Mouse (Mus musculus) midbrain, embryonic 13.5 days (tissue): ENCODE results near the gene Foxe3. TPM values are rescaled to one million over a fixed set of nuclear protein-coding genes. Genes with fewer than 3 reads are reported as not detected.

ENCODE experiments used
- ATAC-seq: fragments of 200-750 bp; cut with Nextera tagmentation; 2 replicates; pipeline ENCODE4 v1.8.0; 2017; ENCODE audit warnings: mild to moderate bottlenecking, moderate TSS enrichment, moderate library complexity
- H3K27ac ChIP-seq: fragments of 300-500 bp; sonication (generic); 2 replicates; pipeline ENCODE4 v1.5.1; 2015; ENCODE audit warnings: inconsistent platforms, mild to moderate bottlenecking, moderate library complexity
- H3K27me3 ChIP-seq: fragments of 300-500 bp; sonication (generic); 2 replicates; pipeline ENCODE4 v1.6.1; 2015; ENCODE audit warnings: mild to moderate bottlenecking, inconsistent platforms
- H3K36me3 ChIP-seq: fragments of 300-500 bp; sonication (generic); 2 replicates; pipeline ENCODE4 v1.6.1; 2015; ENCODE audit warnings: mild to moderate bottlenecking, inconsistent platforms
- H3K4me1 ChIP-seq: fragments of 300-500 bp; sonication (generic); replicated peaks from 2 replicates; pipeline ENCODE4 v1.6.1; 2015; ENCODE audit warnings: inconsistent platforms
- H3K4me2 ChIP-seq: fragments of 300-500 bp; sonication (generic); replicated peaks from 2 replicates; pipeline ENCODE4 v1.6.1; 2015; ENCODE audit warnings: moderate library complexity, mild to moderate bottlenecking, inconsistent platforms
- H3K4me3 ChIP-seq: fragments of 300-500 bp; sonication (generic); replicated peaks from 2 replicates; pipeline ENCODE4 v1.5.1; 2015; ENCODE audit warnings: mild to moderate bottlenecking, inconsistent platforms
- H3K9ac ChIP-seq: fragments of 300-500 bp; sonication (generic); replicated peaks from 2 replicates; pipeline ENCODE4 v1.6.1; 2015; ENCODE audit warnings: mild to moderate bottlenecking, inconsistent platforms
- H3K9me3 ChIP-seq: fragments of 300-500 bp; sonication (generic); 2 replicates; pipeline ENCODE4 v1.6.1; 2016; ENCODE audit warnings: mild to moderate bottlenecking, inconsistent platforms
- WGBS: fragments of 180-500 bp; shearing (Covaris S2); methylation state at CpG from one replicate; pipeline ENCODE4 v1.1.7; 2015; 5-methylcytosine and 5-hydroxymethylcytosine counted together
- polyA plus RNA-seq: library from polyadenylated mRNA; unstranded; fragments of >200 nt; fragmentation: Nextera tagmentation; extraction: Ambion mirVana; gene quantifications from 2 replicates; pipeline ENCODE4 v1.2.1, GENCODE M21; 2015

The Foxe3 gene
- polyA plus RNA-seq, 1 experiment from 2014 or later = not detected

GRCm38 (mm10) chr4:114942583-114942982, 16.8 kb upstream of the Foxe3 start:
- H3K4me2 ChIP-seq = no peak overlapping the region
- peaks cover 3% of the 10 kb centered on the region; the same call in 1 of the 2 replicates for H3K4me1 ChIP-seq
- WGBS = 51% methylated on average over 8 of the region's 8 CpGs
- H3K27ac ChIP-seq = no peak overlapping the region
- no peak overlapping the region for H3K9ac ChIP-seq
- no peak overlapping the region for H3K4me3 ChIP-seq
- no peaks in the 10 kb centered on the region for H3K9me3 ChIP-seq
- H3K27me3 ChIP-seq = peaks cover 19% of the 10 kb centered on the region
- no peak for ATAC-seq
- H3K36me3 ChIP-seq = no peaks in the 10 kb centered on the region

GRCm38 (mm10) chr4:114942112-114942511, 16.3 kb upstream of the Foxe3 start:
- H3K9me3 ChIP-seq = no peaks in the 10 kb centered on the region
- H3K4me2 ChIP-seq = no peak overlapping the region
- no peak overlapping the region for H3K4me3 ChIP-seq
- H3K27me3 ChIP-seq = peaks cover 18% of the 10 kb centered on the region
- H3K27ac ChIP-seq = no peak overlapping the region
- 40% methylated on average over 4 of the region's 4 CpGs for WGBS
- H3K4me1 ChIP-seq = peaks cover 3% of the 10 kb centered on the region; the same call in 1 of the 2 replicates
- H3K36me3 ChIP-seq = no peaks in the 10 kb centered on the region
- no peak overlapping the region for H3K9ac ChIP-seq
- no peak for ATAC-seq

GRCm38 (mm10) chr4:114941311-114941710, 15.5 kb upstream of the Foxe3 start:
- no peak for ATAC-seq
- peaks cover 14% of the 10 kb centered on the region for H3K27me3 ChIP-seq
- H3K4me2 ChIP-seq = no peak overlapping the region
- 79% methylated on average over 4 of the region's 4 CpGs for WGBS
- H3K9ac ChIP-seq = no peak overlapping the region
- no peak overlapping the region for H3K27ac ChIP-seq
- H3K4me3 ChIP-seq = no peak overlapping the region
- H3K4me1 ChIP-seq = peaks cover 3% of the 10 kb centered on the region; the same call in 1 of the 2 replicates
- no peaks in the 10 kb centered on the region for H3K9me3 ChIP-seq
- no peaks in the 10 kb centered on the region for H3K36me3 ChIP-seq

- H3K4me2 ChIP-seq = no peak overlapping the region
- H3K4me1 ChIP-seq = peaks cover 3% of the 10 kb centered on the region; the same call in 1 of the 2 replicates
- peaks cover 5% of the 10 kb centered on the region for H3K27me3 ChIP-seq
- H3K9me3 ChIP-seq = no peaks in the 10 kb centered on the region
- H3K4me3 ChIP-seq = no peak overlapping the region
- H3K27ac ChIP-seq = no peak overlapping the region
- no peak overlapping the region for H3K9ac ChIP-seq
- no peak for ATAC-seq
- H3K36me3 ChIP-seq = no peaks in the 10 kb centered on the region
- WGBS = 70% methylated on average over 3 of the region's 3 CpGs
Observed at GRCm38 (mm10) chr4:114938248-114938647, 12.4 kb upstream of the Foxe3 start.

- H3K4me2 ChIP-seq = no peak overlapping the region
- H3K36me3 ChIP-seq = no peaks in the 10 kb centered on the region
- WGBS = 62% methylated on average over 4 of the region's 4 CpGs
- H3K9ac ChIP-seq = no peak overlapping the region
- 0 out of 2 replicates have a peak, but pooled peaks have one; percentile 30 for ATAC-seq
- no peak overlapping the region for H3K4me3 ChIP-seq
- H3K4me1 ChIP-seq = peaks cover 3% of the 10 kb centered on the region; the same call in 1 of the 2 replicates
- no peak overlapping the region for H3K27ac ChIP-seq
- H3K27me3 ChIP-seq = peaks cover 5% of the 10 kb centered on the region; the same call in 1 of the 2 replicates
- H3K9me3 ChIP-seq = no peaks in the 10 kb centered on the region
Observed at GRCm38 (mm10) chr4:114937459-114938047, 11.7 kb upstream of the Foxe3 start.

- no peak overlapping the region for H3K27ac ChIP-seq
- ATAC-seq = no peak
- H3K27me3 ChIP-seq = peaks cover 17% of the 10 kb centered on the region
- WGBS = 85% methylated on average over 6 of the region's 6 CpGs
- no peaks in the 10 kb centered on the region for H3K4me1 ChIP-seq
- H3K9ac ChIP-seq = no peak overlapping the region
- no peaks in the 10 kb centered on the region for H3K9me3 ChIP-seq
- no peak overlapping the region for H3K4me2 ChIP-seq
- H3K36me3 ChIP-seq = no peaks in the 10 kb centered on the region
- no peak overlapping the region for H3K4me3 ChIP-seq
Observed at GRCm38 (mm10) chr4:114934188-114934587, 8.4 kb upstream of the Foxe3 start.

- WGBS = 94% methylated on average over 4 of the region's 4 CpGs
- no peak for ATAC-seq
Observed at GRCm38 (mm10) chr4:114932747-114933146, 6.9 kb upstream of the Foxe3 start.

GRCm38 (mm10) chr4:114929155-114929554, 3.3 kb upstream of the Foxe3 start:
- Histone ChIP-seq H3K9me3 (no peaks in the 10 kb centered on the region), H3K27ac (no peak overlapping the region), H3K9ac (no peak overlapping the region), H3K4me3 (no peak overlapping the region), H3K36me3 (no peaks in the 10 kb centered on the region), H3K4me2 (no peak overlapping the region), H3K4me1 (peaks cover 13% of the 10 kb centered on the region), H3K27me3 (peaks cover 59% of the 10 kb centered on the region)
- ATAC-seq = no peak
- WGBS = 7% methylated on average over 15 of the region's 15 CpGs

More at GRCm38 (mm10) chr4:114932747-114933146, 6.9 kb upstream of the Foxe3 start:
- H3K4me2 ChIP-seq = no peak overlapping the region
- H3K27me3 ChIP-seq = peaks cover 23% of the 10 kb centered on the region
- H3K27ac ChIP-seq = no peak overlapping the region
- no peaks in the 10 kb centered on the region for H3K4me1 ChIP-seq
- H3K4me3 ChIP-seq = no peak overlapping the region
- H3K9ac ChIP-seq = no peak overlapping the region
- H3K36me3 ChIP-seq = no peaks in the 10 kb centered on the region
- H3K9me3 ChIP-seq = no peaks in the 10 kb centered on the region

- WGBS = under 1% methylated on average over 104 of the region's 125 CpGs
- Histone ChIP-seq H3K4me1 (peaks cover 13% of the 10 kb centered on the region), H3K4me3 (peak overlapping the region; percentile 41), H3K27me3 (peaks cover 85% of the 10 kb centered on the region), H3K9me3 (no peaks in the 10 kb centered on the region), H3K4me2 (peak overlapping the region; percentile 58), H3K27ac (no peak overlapping the region), H3K36me3 (no peaks in the 10 kb centered on the region), H3K9ac (0 out of 2 replicates have a peak overlapping the region, but pooled peaks have one; percentile 6)
- peak; percentile 50 for ATAC-seq
Observed at GRCm38 (mm10) chr4:114924971-114925916, 569 bp downstream of the Foxe3 start.

GRCm38 (mm10) chr4:114917091-114917490, 8.7 kb downstream of the Foxe3 start:
- ATAC-seq = no peak
- 42% methylated on average over 2 of the region's 2 CpGs for WGBS
- H3K4me3 ChIP-seq = no peak overlapping the region

GRCm38 (mm10) chr4:114916056-114916455, 9.8 kb downstream of the Foxe3 start:
- Histone ChIP-seq H3K27me3 (peaks cover 88% of the 10 kb centered on the region), H3K36me3 (no peaks in the 10 kb centered on the region), H3K4me1 (no peaks in the 10 kb centered on the region), H3K4me3 (no peak overlapping the region), H3K9ac (no peak overlapping the region), H3K27ac (no peak overlapping the region), H3K9me3 (no peaks in the 10 kb centered on the region), H3K4me2 (no peak overlapping the region)
- WGBS = 31% methylated on average over 4 of the region's 4 CpGs
- ATAC-seq = no peak

More at GRCm38 (mm10) chr4:114917091-114917490, 8.7 kb downstream of the Foxe3 start:
- no peaks in the 10 kb centered on the region for H3K36me3 ChIP-seq
- no peak overlapping the region for H3K27ac ChIP-seq
- H3K9ac ChIP-seq = no peak overlapping the region
- peaks cover 88% of the 10 kb centered on the region for H3K27me3 ChIP-seq
- no peaks in the 10 kb centered on the region for H3K4me1 ChIP-seq
- no peaks in the 10 kb centered on the region for H3K9me3 ChIP-seq
- H3K4me2 ChIP-seq = no peak overlapping the region

GRCm38 (mm10) chr4:114913594-114913962, 12.2 kb downstream of the Foxe3 start:
- no peak overlapping the region for H3K9ac ChIP-seq
- ATAC-seq = 0 out of 2 replicates have a peak, but pooled peaks have one; percentile 25
- WGBS = 0% methylated on average over 13 of the region's 13 CpGs
- H3K27ac ChIP-seq = no peak overlapping the region
- H3K36me3 ChIP-seq = no peaks in the 10 kb centered on the region
- H3K4me1 ChIP-seq = peaks cover 10% of the 10 kb centered on the region
- H3K9me3 ChIP-seq = no peaks in the 10 kb centered on the region
- H3K27me3 ChIP-seq = peaks cover 95% of the 10 kb centered on the region
- H3K4me3 ChIP-seq = no peak overlapping the region
- no peak overlapping the region for H3K4me2 ChIP-seq
